Mouse (Mus musculus): ENCODE results near the gene St6galnac5.

DNA sequence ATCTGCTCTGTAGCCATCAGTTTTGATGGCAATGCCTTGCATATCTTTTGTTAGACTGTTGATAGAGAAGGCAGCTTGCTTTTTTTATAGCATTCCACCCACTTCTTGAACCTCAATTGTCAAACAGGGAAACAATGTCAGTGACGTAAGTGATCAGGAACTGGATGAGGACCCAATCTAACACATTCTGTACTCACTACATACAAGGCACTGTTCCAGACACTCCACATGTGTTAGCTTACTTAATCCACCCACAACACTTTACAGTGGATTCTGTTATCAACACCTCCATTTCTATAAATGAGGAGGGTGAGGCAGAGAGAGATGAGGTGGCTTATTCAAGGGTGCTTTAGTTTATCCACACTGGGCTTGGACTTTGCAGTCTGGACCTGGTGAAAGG lies 144.1 kb downstream of the St6galnac5 start:
- TF ChIP-seq CTCF (conservative IDR thresholded peaks at IDR 0.05; ENCODE audit: low read length) (no peak), POU5F1 (IDR thresholded peaks at IDR 0.05; ENCODE audit: borderline replicate concordance, low read length) (no peak), NANOG (IDR thresholded peaks at IDR 0.05; ENCODE audit: borderline replicate concordance, low read length) (no peak)

Measured in E14TG2a.4 (cell line).